Mouse (Mus musculus): Measurements from ENCODE around the gene Gm14139.
"Not testable (repeated sequence)": the region's sequence is repeated elsewhere in the genome, so short reads cannot be mapped to it uniquely, and the experiment has no call there.

Gene Gm14139

GRCm38 (mm10) chr2:150181570-150181999 lies at the start of gene Gm14139:
Gene Gm14139, plus strand, starts transcription at chr2:150181755.
- ChIA-PET CTCF (interaction anchor here in 3 of 4 experiments (0.5 to 1.0 kb wide), 11 partner anchors 9 to 461 kb away, joined by 3 to 5 read pairs (median 3); partner anchors contain the start of gene Zfp345 (in 2 of the 3)), POLR2A (interaction anchor here in 3 of 4 experiments (0.5 to 1.3 kb wide), 7 partner anchors 23 to 556 kb away, joined by 3 to 4 read pairs (median 3); partner anchors contain the start of genes Zfp120 (in 2 of the 3) and Zfp345 (in 1 of the 3))

GRCm38 (mm10) chr2:150132002-150132401 lies 49.6 kb upstream of the Gm14139 start:
- POLR2A ChIA-PET, CTCF ChIA-PET: not testable (repeated sequence)

- POLR2A ChIA-PET: no interaction called here
- CTCF ChIA-PET: no interaction called here
Observed at GRCm38 (mm10) chr2:150132773-150133172, 48.8 kb upstream of the Gm14139 start.

DNA sequence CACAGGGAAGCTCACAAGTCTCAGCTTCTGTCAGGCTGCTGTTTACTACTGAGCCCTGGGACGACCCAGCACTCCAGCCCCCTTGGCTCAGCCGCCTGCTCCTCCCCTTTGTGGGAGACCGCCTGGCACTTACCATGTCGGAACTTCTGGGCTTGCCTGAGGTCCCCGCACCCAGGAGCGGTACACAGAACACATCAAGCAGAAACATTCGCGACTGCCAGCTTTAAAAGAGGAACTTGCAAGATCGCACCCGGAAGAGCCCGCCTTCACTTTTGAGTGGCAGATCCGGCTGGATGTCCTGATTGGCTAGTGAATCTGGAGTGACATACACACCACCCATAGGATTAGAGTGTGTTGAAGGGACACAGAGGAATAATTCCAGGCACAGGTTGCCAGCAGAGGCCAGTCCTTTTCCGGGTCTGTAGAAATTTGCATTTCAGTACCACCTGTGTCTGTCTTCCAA lies 45.1 kb upstream of the Gm14139 start, which contains the start of gene Zfp120:
Gene Zfp120, minus strand, starts transcription at position 274 of the 463 bp plus-strand sequence.
- POLR2A ChIA-PET: interaction anchor here in 3 of 4 experiments (0.8 to 2.0 kb wide), 7 partner anchors 10 to 315 kb away, joined by 3 to 10 read pairs (median 4); partner anchors contain the start of genes Gm14139 (in 2 of the 3) and Zfp442 (in 1 of the 3)

DNA sequence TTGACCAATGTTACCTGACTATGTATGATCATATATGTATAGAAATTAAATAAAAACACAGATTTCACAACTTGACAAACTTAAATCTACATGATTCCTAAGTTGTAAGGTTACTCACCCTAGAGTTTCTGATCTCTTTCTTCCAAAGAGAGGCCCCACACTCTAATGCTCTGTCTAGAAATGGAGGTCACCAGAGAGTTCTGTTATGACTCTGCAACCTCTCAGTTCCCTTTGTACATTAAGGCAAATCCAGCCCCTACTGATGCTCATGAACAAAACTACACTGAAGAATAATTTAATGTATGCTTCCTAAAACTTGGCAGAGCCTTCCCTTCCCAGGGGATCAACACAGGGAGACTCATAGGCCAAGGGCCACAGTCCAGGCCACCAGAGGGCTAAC lies 14.9 kb upstream of the Gm14139 start:
- CTCF ChIA-PET: no interaction called here
- POLR2A ChIA-PET: no interaction called here

More for the DNA sequence above, 45.1 kb upstream of the Gm14139 start, which contains the start of gene Zfp120:
- CTCF ChIA-PET: interaction anchor here in 1 of 4 experiments (0.6 kb wide), 1 partner anchor 9 kb away, joined by 5 read pairs; no protein-coding TSS in a partner anchor

- ChIA-PET CTCF (no interaction called here), POLR2A (no interaction called here)
Observed at GRCm38 (mm10) chr2:150173833-150174232, 7.7 kb upstream of the Gm14139 start.

DNA sequence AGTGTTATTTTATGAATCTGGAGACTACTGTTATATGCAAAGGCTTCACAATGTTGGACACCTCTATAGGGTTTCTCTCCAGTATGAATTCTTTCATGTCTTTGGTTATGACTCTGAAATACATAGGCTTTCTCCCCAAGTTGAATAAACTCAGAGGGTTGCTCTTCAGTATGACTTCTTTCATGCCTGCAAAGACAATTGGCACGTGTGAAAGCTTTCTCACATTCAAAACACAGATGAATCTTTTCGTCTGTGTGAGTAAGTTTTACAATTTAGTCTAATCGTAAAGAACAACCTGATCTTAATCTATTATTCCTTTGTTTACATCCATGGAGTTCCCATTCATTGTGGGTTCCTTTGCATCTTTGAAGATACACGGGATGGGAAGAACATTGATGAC lies 2.0 kb upstream of the Gm14139 start, which contains the start of gene Gm10770:
Gene Gm10770, minus strand, starts transcription at position 101 of the 400 bp plus-strand sequence.
- CTCF ChIA-PET, POLR2A ChIA-PET: not testable (repeated sequence)

DNA sequence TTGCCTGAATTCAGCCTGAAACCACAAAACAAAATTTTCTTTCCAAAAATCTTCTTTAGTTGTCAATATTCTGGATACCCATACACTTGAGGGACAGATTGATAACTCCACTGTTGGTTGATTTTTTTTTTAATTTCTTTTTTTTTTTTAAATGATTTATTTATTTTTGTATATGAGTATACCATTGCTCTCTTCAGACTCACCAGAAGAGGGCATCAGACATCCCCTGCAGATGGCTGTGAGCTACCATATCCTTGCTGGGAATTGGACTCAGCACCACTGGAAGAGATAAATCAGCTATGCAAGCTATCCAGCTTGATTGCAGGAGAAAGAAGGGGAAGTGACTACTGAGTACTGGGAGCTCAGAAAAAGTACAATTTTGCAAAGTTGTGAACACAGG lies 509 bp upstream of the Gm14139 start:
- POLR2A ChIA-PET: interaction anchor here in 3 of 4 experiments (0.5 to 1.3 kb wide), 6 partner anchors 22 to 556 kb away, joined by 3 to 4 read pairs (median 4); partner anchors contain the start of genes Zfp120 (in 1 of the 3) and Zfp345 (in 1 of the 3)
- CTCF ChIA-PET: interaction anchor here in 3 of 4 experiments (0.5 to 1.0 kb wide), 11 partner anchors 9 to 460 kb away, joined by 3 to 5 read pairs (median 3); partner anchors contain the start of gene Zfp345 (in 2 of the 3)

GRCm38 (mm10) chr2:150217600-150218362 lies 36.2 kb downstream of the Gm14139 start, which contains the start of gene Zfp937:
Gene Zfp937, plus strand, starts transcription at chr2:150218073.
- CTCF ChIA-PET: interaction anchor here in 1 of 4 experiments (0.7 kb wide), 1 partner anchor 234 kb away, joined by 3 read pairs; no protein-coding TSS in a partner anchor
- POLR2A ChIA-PET: interaction anchor here in 2 of 4 experiments (1.3 to 1.5 kb wide), 2 partner anchors 234 kb away, joined by 6 to 19 read pairs; partner anchors contain the start of gene Zfp442 (in 2 of the 2)

- POLR2A ChIA-PET: interaction anchor here in 3 of 4 experiments (1.0 to 1.5 kb wide), 3 partner anchors 233 to 442 kb away, joined by 6 to 19 read pairs (median 7); partner anchors contain the start of gene Zfp442 (in 2 of the 3)
- CTCF ChIA-PET: not testable (repeated sequence)
Observed at GRCm38 (mm10) chr2:150218363-150218725, 36.8 kb downstream of the Gm14139 start.

- CTCF ChIA-PET, POLR2A ChIA-PET: not testable (repeated sequence)
Observed at GRCm38 (mm10) chr2:150223263-150223662, 41.7 kb downstream of the Gm14139 start.
